ENCODE assay signal across 22 mouse cellular contexts in the genomic region with DNA sequence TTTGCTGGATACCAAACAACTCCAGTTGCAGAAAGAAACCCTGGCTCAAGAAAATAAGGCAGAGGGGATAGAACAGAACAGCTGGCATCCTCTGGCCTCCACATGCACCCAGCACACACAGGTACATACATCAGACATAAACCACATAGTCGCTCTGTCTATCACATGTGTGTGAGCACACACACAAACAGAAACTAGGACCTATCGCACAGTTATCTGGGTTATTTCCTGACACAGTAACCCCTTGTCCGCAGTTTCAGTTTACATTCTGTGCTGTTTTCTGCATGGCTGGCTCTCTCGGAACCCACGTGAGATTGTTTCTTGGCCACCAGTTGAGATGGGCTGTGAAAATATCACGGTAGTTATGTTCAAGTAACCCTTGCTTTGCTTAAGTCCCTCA. TPM values are rescaled to one million over a fixed set of nuclear protein-coding genes. Genes with fewer than 3 reads are reported as not detected.
DNase-seq lines count a peak whose midpoint lies in the region; ATAC-seq lines count a peak whose summit lies in the region.
"Had no signal": no experiment of that assay in that cellular context is flagged by ENCODE, and none has a peak within 500 bp of the region (broad histone marks: within the 10 kb centered on the region; RNA-seq: fewer than 3 reads in every experiment).

No protein-coding gene starts in this region.

- peak; percentile 27 to 38 for DNase-seq in spleen, postnatal 36 days (ENCODE audit: low spot score in 2 of 2)
- DNase-seq in spleen, postnatal 14 days (ENCODE audit: low spot score in 2 of 2): no peak
- no peak for DNase-seq in ovary, adult 18-20 months (ENCODE audit: low spot score)
- no peak for DNase-seq in cerebellum, adult 9-11 months
- no peak for DNase-seq in urinary bladder, postnatal 25 days (ENCODE audit: low spot score)
- DNase-seq: adrenal gland, adult 2 months; cerebellum, adult 8-10 months; cerebellum, postnatal 36 days; gastrocnemius, postnatal 10 days; heart, postnatal 14 days; kidney, adult 8-10 months; kidney, postnatal 4 days; layer of hippocampus, postnatal 36 days; left cerebral cortex, postnatal 4 days; liver, postnatal 0 days had no signal

- ATAC-seq in activated CD4-positive, CD25-positive, alpha-beta regulatory T cell, adult 4 months: peak; percentile 60
- peak; percentile 23; the same call in 1 of the 2 replicates for ATAC-seq in megakaryocyte progenitor cell, adult 5-6 weeks (replicated peaks; ENCODE audit: poor library complexity)
- ATAC-seq: forebrain, embryonic 13.5 days; hindbrain, embryonic 16.5 days; intestine, embryonic 16.5 days; liver, embryonic 12.5 days; liver, postnatal 0 days; Patski had no signal

RNA-seq across cellular contexts. Expression of a gene that starts 28.6 kb away (rescaled TPM):
- 100 to 1,000 TPM; 187 to 198 TPM for polyA plus RNA-seq in activated CD4-positive, CD25-positive, alpha-beta regulatory T cell, adult 4 months (2017; shearing (Covaris generic))
- 35.2 and 37.5 TPM in 2 replicates for total RNA-seq in megakaryocyte progenitor cell, adult 5-6 weeks (2015)
- 31.5 and 34.6 TPM in 2 replicates for total RNA-seq in megakaryocyte progenitor cell, adult 5-6 weeks (2017)

Comparison
In these comparisons a context has a peak if more than half of its experiments do, and no peak if none do; other contexts are left out.
1. DNase-seq: peak in spleen, postnatal 36 days (2 of 2); none in spleen, postnatal 14 days (0 of 2), ovary, adult 18-20 months (single experiment), cerebellum, adult 9-11 months (single experiment) and urinary bladder, postnatal 25 days (single experiment).